Comparison of ENCODE assay signal across 8 mouse cellular contexts in the genomic region with DNA sequence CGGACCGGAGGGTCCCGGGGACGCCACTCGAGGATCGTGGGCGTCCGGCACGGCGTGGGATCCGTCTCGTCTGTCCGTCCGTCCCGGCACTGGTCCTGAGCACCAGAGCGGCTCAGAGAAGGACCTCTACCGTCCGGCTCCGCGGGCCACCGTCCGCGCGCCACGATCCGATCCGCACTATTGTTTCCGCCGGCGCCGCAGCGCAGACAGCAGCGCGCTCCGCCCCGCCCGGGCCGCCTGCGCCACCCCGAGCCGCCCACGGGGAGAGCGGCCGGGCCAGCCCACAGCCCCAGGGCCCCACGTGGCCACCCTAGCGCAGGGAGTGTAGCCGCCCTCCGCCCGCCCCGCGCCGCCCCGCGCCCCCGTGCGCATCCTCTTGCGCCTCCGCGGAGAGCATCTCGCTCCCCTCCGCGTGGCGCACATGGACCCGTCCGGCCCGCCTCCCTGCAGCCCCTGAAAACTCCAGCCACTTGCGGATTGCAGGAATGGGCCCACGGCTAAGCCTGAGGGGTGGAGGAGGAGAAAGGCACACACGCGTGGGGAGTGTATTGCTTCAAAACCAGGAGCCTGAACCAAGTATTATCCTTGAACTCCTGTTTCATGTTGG. TPM values are rescaled to one million over a fixed set of nuclear protein-coding genes. Genes with fewer than 3 reads are reported as not detected.
A peak's percentile ranks its signal among the peaks of the same experiment; 100 is the strongest.
DNase-seq lines count a peak whose midpoint lies in the region; ATAC-seq and TF ChIP-seq lines count a peak whose summit lies in the region.

A gene (minus strand): TSS at position 231 of the 607 bp plus-strand sequence.

- H3K4me1 ChIP-seq in cortical plate, adult 2 months (ENCODE audit: control insufficient read depth, insufficient read depth, low read length), result peaks cover 1% of the 10 kb centered on the region; the same call in 1 of the 2 replicates
- H3K4me1 ChIP-seq in intestine, embryonic 14.5 days (replicated peaks; ENCODE audit: control insufficient read depth, insufficient read depth, low read length), result peaks cover 18% of the 10 kb centered on the region

- TF ChIP-seq CTCF in cortical plate, adult 2 months (IDR thresholded peaks at IDR 0.05; ENCODE audit: extremely low read depth, insufficient read depth, low read length), result no peak

- under 1% methylated on average over 69 of the region's 70 CpGs for WGBS in intestine, embryonic 14.5 days

- H3K27me3 ChIP-seq in intestine, embryonic 14.5 days (replicated peaks; ENCODE audit: control insufficient read depth, insufficient read depth, low read length), result no peaks in the 10 kb centered on the region

- H3K9ac ChIP-seq in intestine, embryonic 14.5 days (ENCODE audit: low read length), result peak within 1 kb of the TSS; percentile 78

- H3K9me3 ChIP-seq in intestine, embryonic 14.5 days (ENCODE audit: control insufficient read depth, low read length), result no peaks in the 10 kb centered on the region

- peak within 1 kb of the TSS; percentile 71 for H3K4me2 ChIP-seq in intestine, embryonic 14.5 days (ENCODE audit: low read length)

- TF ChIP-seq POLR2A in cortical plate, adult 2 months (IDR thresholded peaks at IDR 0.05; ENCODE audit: extremely low read depth, insufficient read depth, low read length), result 0 out of 2 replicates have a peak, but pooled peaks have one; percentile 28

- H3K27ac ChIP-seq in cortical plate, adult 2 months (ENCODE audit: insufficient read depth, low read length), result no peak within 1 kb of the TSS
- peak within 1 kb of the TSS; percentile 89 for H3K27ac ChIP-seq in intestine, embryonic 14.5 days (ENCODE audit: low read depth)

- 0 out of 2 replicates have a peak, but pooled peaks cover 7% of the 10 kb centered on the region for H3K36me3 ChIP-seq in intestine, embryonic 14.5 days (ENCODE audit: control insufficient read depth, insufficient read depth, low read length)

- intact Hi-C loops in gastrocnemius, postnatal 14 days (cut with DNase I; ENCODE audit: low total_unique reads), result no loop called here
- intact Hi-C loops in left cerebral cortex, postnatal 25 days (cut with DNase I), result loop anchor here (5.0 kb wide), 1 partner anchor 124 kb away; no protein-coding TSS in a partner anchor

- peak; percentile 99 for ATAC-seq in intestine, embryonic 14.5 days (replicated peaks; ENCODE audit: low FRiP score, low TSS enrichment, low read depth)

- peak; percentile 94 to 97 for DNase-seq in adrenal gland, adult (ENCODE audit: inconsistent age in 2 of 2, low spot score in 1 of 2)
- peak; percentile 91 for DNase-seq in gastrocnemius, postnatal 14 days
- peak; percentile 91 for DNase-seq in intestine, embryonic 14.5 days (ENCODE audit: low spot score)
- peak; percentile 73 to 83 for DNase-seq in left cerebral cortex, postnatal 25 days (ENCODE audit: low spot score in 2 of 2)
- DNase-seq in mesoderm, embryonic 11.5 days (ENCODE audit: low read depth, low spot score), result peak; percentile 89
- DNase-seq in right cerebral cortex, postnatal 25 days, result peak; percentile 86
- DNase-seq in urinary bladder, postnatal 36 days (ENCODE audit: low spot score in 2 of 2), result peak; percentile 81 to 88

- H3K4me3 ChIP-seq in cortical plate, adult 2 months (ENCODE audit: insufficient read depth, low read length), result peak within 1 kb of the TSS; percentile 60
- peak within 1 kb of the TSS; percentile 76 for H3K4me3 ChIP-seq in intestine, embryonic 14.5 days (ENCODE audit: low read depth, low read length)

RNA-seq across cellular contexts. Expression of the gene that starts here (rescaled TPM):
- polyA plus RNA-seq in cortical plate, adult 2 months (2012; rRNA removed), result 6.2 and 6.8 TPM in 2 replicates
- total RNA-seq in gastrocnemius, postnatal 14 days (2021), result 1 to 10 TPM; 4.6 to 4.8 TPM
- 11.8 and 13.6 TPM in 2 replicates for polyA plus RNA-seq in intestine, embryonic 14.5 days (2014; fragmentation: Nextera tagmentation; extraction: Ambion mirVana)
- 1 to 10 TPM; 7.0 to 7.6 TPM for total RNA-seq in left cerebral cortex, postnatal 25 days (2021)
